Mouse (Mus musculus) ES-CJ7 (cell line): ENCODE measurements around the gene Rasal1.

Experiments used
- DNase-seq: peaks from one replicate; pipeline ENCODE4 v3.0.0; 2011; ENCODE audit warnings: low read depth, low spot score

Rasal1 gene

DNA sequence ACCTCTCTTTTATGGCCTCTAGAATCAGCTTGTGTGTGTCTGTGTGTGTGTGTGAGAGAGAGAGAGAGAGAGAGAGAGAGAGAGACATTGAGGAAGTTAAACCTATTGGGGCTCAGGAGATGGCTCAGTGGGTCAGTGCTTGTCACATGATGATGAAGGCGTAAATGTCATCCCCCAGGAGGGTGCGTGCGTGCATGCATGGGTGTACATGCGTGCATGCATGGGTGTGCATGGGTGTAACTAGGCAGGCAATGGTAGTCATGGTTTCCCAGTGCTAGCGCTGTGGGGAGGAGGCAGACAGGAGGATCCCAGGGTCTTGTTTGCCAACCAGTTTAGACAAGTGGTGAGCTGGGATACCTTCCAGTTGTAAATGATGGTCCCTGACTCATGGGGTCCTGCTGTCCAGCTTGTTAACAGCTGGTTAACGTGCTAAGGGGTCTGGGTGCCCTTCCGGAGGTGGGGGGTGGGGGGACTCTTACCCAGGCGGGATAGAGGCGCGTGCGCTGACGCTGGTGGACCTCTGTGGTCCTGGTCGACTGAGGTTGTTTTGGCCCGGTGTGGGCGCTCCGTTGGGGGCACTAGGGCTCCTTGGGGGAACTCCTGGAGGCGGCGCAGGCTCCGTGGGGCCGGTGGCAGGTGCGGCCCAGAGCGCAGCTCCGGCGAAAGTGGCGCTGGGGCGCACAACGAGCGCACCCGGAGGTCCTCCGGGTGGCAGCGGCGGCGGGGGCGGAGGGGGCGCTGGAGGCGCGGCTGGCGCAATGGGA lies 45.5 kb downstream of the Rasal1 start:
- DNase-seq = no peak

- no peak for DNase-seq
Measured at GRCm38 (mm10) chr5:120694695-120695074, 46.1 kb downstream of the Rasal1 start.

GRCm38 (mm10) chr5:120696057-120696743 lies 47.6 kb downstream of the Rasal1 start:
- peak; percentile 92 for DNase-seq

GRCm38 (mm10) chr5:120696865-120697264 lies 48.3 kb downstream of the Rasal1 start:
- peak; percentile 91 for DNase-seq

DNA sequence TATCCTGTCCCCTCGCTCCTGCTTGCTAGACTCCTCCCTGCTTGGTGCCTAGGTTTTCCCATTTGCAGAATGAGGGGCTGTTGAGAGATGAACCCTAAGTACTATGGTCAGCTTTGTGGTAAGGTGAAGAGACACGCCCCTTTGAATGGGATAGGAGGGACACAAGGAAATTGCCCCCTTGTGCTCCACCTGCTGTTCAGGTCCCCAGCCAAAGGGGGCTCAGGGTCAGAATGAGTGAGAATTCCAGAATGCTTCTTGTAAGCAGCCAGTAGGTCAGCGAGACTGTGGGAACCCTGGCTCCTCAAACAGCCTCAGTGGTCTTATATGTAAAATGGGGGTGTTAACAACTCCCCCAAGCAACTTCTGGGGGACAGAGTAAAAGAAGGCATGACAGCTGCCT lies 49.6 kb downstream of the Rasal1 start:
- DNase-seq = peak; percentile 47

DNA sequence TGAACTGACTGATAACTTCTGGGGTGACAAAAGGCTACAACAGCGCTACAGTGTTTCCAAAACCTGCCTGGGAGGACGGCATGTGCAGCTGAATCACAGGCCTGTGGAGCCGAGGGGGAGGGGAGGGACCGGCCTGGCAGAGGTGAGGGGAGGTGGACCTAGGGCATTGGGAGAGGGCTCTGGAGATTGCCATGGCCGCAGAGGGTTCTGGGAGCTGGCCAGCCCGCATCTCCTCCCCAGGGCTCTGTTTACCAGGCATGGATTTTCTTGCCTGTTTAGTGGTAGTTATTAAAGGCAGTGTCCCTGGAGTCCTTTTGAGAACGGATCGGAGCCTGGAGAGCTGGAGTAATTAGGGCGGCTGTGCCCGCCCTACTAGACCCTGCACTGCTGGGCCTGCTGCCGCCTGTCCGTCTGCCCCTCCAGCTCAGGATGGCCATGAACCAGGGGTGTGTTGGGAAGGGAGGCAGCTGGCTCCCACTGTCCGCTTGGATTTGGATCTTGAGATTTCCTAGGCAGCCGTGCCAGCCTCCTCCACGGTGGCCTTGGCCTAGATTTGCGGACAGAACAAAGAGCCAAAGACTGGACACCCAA lies 50.3 kb downstream of the Rasal1 start:
- DNase-seq = no peak

DNA sequence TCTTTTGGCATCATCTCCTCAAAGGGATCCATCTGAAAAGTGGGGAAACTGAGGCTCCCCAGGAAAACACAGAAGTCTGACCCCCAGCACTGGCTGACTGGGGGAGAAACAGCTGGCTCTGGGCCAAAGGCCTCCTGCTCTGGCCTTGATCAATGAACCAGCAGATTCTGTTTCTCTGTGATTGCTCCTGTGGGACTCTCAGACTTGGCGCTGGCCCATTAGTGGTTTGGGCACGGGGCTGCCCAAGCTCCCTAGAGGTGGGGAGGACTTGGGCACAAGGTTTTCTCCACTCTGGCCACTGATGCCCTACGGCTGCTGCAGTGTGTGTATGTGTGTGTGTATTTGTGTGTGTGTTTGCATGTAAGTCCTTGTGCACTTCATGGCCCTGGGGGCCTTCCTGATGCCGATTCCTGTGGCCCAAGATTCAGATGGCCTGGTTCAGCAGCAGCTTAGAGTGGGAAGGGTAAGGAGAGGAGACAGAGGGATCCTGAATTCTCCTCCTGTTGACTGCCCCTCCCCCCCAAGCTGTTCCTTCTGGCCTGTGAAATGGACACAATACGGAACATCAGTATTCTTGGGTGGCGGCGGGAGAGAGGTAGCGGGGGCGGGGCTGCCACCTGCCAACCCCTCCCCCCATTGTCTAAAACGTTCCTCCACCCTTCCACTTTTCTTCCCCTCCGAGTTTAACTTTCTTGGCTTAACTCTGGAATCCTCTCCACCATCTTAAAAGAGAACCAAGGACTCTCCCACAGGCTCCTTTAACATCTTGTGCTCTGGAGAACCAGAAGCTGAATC lies 52.6 kb downstream of the Rasal1 start:
- peak; percentile 76 for DNase-seq

DNA sequence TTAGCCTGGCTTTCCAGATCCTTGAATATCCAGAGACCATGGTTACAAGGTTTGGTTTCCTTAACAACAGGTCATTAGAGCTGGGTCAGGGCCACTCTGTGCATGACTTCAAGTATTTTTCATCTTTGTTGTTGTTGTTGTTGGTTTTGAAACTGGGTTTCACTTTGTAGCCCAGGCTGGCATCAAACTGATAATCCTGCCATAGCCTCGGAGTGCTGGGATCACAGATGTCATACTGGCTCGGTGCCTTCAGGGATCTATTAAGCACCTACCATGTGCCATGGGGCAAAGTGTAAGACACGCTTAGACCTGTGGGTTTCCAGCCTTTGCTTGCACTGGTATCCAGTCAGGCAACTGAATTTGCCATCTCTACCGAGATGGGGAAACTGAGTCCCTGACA lies 53.8 kb downstream of the Rasal1 start:
- DNase-seq = no peak

GRCm38 (mm10) chr5:120702969-120703368 lies 54.4 kb downstream of the Rasal1 start:
- no peak for DNase-seq

DNA sequence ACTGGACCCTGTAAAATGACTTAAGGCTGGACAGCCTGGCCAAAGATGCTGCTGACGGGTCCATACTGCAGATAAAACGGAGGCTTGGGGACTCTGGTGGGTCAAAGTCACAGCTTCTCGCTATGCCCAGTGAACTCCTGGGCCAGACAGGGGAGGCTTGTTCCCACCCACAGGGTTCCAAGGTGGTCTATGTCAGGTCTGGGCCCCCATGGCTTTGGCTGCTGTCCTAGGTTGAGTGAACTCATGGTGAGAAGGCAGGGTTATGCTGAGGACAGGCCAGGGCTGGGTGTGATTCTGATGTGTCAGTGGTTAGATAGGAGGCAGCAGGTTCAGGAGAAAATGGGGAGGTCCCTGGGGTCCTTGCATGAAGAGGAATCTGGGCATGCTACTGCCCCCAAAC lies 55.0 kb downstream of the Rasal1 start:
- no peak for DNase-seq

GRCm38 (mm10) chr5:120704421-120704820 lies 55.8 kb downstream of the Rasal1 start:
- DNase-seq = no peak

GRCm38 (mm10) chr5:120706541-120706940 lies 57.9 kb downstream of the Rasal1 start:
- peak; percentile 55 for DNase-seq

- peak; percentile 64 for DNase-seq
Measured at GRCm38 (mm10) chr5:120706976-120707375, 58.4 kb downstream of the Rasal1 start.

- no peak for DNase-seq
Measured at GRCm38 (mm10) chr5:120710161-120710825, 61.7 kb downstream of the Rasal1 start.

GRCm38 (mm10) chr5:120710826-120711248 lies 62.2 kb downstream of the Rasal1 start:
- no peak for DNase-seq

DNA sequence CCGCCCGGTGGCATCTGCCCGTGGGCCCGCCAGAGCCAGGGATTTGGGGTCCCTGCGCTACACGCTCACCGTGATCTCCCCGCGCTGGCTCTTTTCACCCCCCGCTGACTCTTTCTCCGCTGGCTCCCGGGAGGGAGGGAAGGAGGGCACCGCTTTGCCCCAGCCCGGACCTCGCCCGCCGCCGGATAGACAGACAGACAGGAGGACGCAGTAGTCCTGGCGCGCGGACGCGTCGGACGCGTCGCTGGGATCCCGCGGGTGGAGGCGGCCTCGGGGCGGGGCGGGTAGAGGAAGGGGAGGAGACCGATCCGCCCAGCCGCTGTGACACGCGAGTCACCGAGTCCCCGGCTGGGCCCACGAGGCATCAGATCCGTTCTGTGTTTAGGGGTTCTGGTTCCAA lies 62.8 kb downstream of the Rasal1 start:
- DNase-seq = no peak

DNA sequence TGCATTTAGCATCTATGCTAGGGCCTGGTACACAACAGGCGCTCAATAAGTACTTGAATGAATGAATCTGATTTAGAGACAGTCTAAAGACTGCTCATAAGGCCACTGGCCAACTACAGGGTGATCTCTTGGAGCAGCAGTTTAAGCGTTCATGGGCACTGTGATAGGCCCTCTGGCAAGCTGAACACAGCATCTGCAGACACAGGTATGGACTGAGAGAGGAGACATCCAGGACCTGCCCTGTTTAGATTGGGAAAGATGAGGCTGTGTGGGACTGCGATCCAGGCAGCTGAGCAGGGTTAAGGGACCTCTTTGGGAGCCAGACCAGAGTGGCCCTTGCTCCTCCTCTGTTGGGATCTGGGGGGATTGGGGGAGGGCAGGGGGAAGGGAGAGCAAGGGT lies 63.2 kb downstream of the Rasal1 start, which contains the start of gene Dtx1:
Dtx1 (minus strand) TSS at position 101 of the 400 bp plus-strand sequence.
- DNase-seq = no peak

DNA sequence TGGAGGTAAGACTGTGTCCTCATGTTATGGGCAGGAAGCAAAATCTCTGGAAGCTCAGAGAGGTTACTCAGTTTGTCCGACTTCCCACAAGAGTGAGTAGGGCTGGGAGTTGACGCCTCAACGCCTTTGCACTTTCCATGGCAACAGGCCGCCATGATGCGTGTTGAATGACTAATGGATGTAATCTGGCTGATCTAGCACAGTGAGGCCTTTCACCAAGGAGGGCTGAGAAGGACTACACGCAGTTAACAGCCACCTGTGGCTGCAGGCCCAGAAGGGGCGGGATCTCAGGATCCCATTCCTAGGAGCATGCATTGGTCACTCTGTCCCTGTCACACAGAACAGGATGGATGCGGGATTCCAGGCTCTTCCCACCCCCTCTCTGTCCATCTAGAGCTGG lies 64.1 kb downstream of the Rasal1 start:
- DNase-seq = no peak

DNA sequence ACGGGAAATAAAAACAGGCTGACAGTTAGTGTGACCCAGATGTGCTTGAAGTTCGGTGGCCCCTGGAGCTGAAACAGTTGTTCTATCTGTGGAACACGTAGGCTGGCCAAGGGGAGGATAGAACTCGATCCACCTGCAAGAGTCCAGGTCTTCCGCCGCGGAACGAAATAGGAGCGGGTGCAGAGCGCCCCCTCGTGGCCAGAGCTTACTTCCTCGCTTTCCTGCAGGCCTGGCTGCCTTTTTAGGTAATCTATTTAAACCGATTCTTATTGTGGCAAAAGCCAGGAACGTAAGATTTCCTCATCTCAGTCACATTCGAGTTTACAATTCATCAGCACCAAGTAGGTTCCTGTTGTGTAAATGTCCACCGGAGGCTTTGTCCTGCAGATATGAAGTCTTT lies 65.7 kb downstream of the Rasal1 start:
- peak; percentile 82 for DNase-seq

DNA sequence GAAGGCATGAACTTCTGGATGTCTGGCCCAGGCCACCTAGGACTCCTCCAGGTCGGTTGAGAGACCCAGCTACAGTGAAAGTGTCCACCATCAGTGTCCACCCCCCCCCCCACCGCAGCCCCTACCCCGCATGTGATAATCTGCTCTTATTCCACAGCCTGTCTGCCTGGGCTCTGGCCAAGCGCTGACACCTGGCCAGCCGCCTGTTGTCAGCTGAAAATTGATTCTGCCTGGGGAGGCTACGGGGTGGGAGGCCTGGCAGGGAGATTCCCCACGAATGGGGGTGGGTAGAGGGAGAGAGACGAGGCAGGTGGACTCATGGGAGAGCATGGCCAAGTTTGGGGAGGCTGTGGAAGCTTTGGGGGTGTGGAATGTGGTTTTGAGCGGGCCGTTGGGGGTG lies 68.5 kb downstream of the Rasal1 start:
- DNase-seq = no peak

DNA sequence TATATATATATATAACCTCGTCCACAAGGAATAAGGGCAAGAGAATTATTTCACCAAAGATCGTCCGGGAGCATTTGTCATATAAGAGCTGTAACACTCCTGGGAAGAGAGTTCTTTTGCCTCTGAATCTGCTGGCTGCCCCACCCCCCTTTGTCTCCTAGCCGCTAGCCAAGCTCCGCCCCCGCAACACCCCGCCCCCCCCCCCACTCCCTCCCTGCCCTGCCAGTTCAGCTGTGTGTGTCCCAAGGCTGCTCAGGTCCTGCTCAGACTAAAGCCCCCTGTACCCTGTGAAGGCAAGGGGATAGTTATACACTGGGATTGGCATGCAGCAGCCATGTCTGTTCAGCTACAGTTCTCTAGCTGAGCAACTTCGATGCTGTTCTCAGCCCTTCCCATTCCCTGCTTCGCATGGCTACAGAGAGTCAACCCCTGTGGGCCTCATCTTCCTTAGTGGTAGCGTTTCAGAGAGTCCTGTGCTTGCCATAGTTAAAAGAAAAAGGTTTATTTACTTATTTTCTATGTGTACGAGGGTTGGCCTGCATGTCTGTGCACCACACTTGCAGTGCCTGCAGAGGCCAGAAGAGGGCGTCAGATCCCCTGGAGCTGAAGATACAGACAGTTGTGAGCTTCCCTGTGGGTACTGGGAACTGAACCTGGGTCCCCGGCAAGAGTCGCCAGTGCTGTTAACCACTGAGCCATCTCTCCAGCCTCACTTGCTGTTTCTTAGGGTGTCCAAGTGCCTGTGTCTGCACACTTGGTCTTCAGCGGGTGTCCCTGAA lies 70.2 kb downstream of the Rasal1 start:
- no peak for DNase-seq
